Mouse (Mus musculus) kidney, adult 2 months (tissue): ENCODE data around the gene Bbx. TPM values are rescaled to one million over a fixed set of nuclear protein-coding genes. Genes with fewer than 3 reads are reported as not detected.

Source experiments
- DNase-seq: peaks from one replicate; pipeline ENCODE4 v3.0.0; 2021
- H3K27ac ChIP-seq: fragments of 200-500 bp; 2 replicates; pipeline ENCODE4 v1.5.1; 2012; ENCODE audit warnings: low read depth, low read length, control low read depth, inconsistent platforms; ENCODE audit not compliant: insufficient read depth
- H3K27me3 ChIP-seq: fragments of 200-500 bp; replicated peaks from 2 replicates; pipeline ENCODE4 v1.6.1; 2012; ENCODE audit warnings: mild to moderate bottlenecking, moderate library complexity, low read length, inconsistent platforms; ENCODE audit not compliant: control insufficient read depth, insufficient read depth
- H3K36me3 ChIP-seq: fragments of 200-500 bp; 2 replicates; pipeline ENCODE4 v1.6.1; 2012; ENCODE audit warnings: mild to moderate bottlenecking, moderate library complexity, low read length, inconsistent platforms; ENCODE audit not compliant: control insufficient read depth, insufficient read depth
- H3K4me1 ChIP-seq: fragments of 200-500 bp; 2 replicates; pipeline ENCODE4 v1.6.1; 2011; ENCODE audit warnings: low read length; ENCODE audit not compliant: control insufficient read depth, insufficient read depth
- H3K4me3 ChIP-seq: fragments of 200-500 bp; 2 replicates; pipeline ENCODE4 v1.5.1; 2011; ENCODE audit warnings: mild to moderate bottlenecking, low read depth, low read length, control low read depth; ENCODE audit not compliant: insufficient read depth
- CTCF ChIP-seq: fragments of 200-500 bp; conservative IDR thresholded peaks from 2 replicates; pipeline ENCODE4 v1.5.1; 2011; ENCODE audit warnings: low read depth, mild to moderate bottlenecking, control low read depth, low read length, moderate library complexity, mixed read lengths; ENCODE audit not compliant: insufficient read depth, insufficient read length
- POLR2A ChIP-seq: fragments of 200-500 bp; IDR thresholded peaks from one replicate; pipeline ENCODE4 v1.6.1; 2011; ENCODE audit warnings: low read depth, low read length, control low read depth
- WGBS: fragments of 180-500 bp; shearing (Covaris S2); methylation state at CpG from one replicate; pipeline ENCODE4 v1.1.7; 2018; 5-methylcytosine and 5-hydroxymethylcytosine counted together
- polyA plus RNA-seq: library from polyadenylated mRNA; depleted of rRNA; stranded (reverse); fragments of >200 nt; gene quantifications from 2 replicates; pipeline ENCODE4 v1.2.3, GENCODE M21; 2012; rRNA removed

Bbx gene
- polyA plus RNA-seq, 1 experiment, result 8.2 TPM

DNA sequence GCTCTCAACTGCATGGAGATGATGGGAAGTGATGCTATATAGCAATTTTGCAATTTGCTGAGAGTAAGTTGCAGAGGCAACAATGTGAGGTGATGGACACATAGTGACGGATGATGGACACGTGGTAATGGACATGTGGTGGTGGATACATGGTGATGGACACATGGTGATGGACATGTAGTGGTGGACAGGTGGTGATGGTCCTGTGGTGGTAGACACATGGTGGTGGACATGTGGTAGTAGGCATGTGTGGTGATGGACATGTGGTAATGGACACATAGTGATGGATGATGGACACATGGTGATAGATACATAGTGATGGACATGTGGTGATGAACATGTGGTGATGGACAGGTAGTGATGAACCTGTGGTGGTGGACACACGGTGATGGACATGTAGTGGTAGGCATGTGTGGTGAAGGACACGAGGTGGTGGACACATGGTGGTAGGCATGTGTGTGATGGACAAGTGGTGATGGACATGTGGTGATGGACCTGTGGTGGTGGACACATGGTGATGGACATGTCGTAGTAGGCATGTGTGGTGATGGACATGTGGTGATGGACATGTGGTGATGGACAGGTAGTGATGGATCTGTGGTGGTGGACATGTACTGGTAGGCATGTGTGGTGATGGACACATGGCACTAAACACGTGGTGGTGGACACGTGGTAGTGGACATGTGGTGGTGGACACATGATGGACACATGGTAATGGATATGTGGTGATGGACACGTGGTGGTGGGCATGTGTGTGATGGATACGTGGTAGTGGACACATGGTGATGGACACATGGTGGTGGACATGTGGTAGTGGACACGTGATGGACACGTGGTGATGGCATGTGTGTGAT is 271.5 kb downstream of the Bbx start:
- Histone ChIP-seq H3K4me3 (no peak overlapping the region), H3K36me3 (no peaks in the 10 kb centered on the region), H3K27ac (no peak overlapping the region), H3K27me3 (no peaks in the 10 kb centered on the region), H3K4me1 (no peaks in the 10 kb centered on the region)
- TF ChIP-seq POLR2A (no peak), CTCF (no peak)
- no peak for DNase-seq
- 96% methylated on average over 11 of the region's 11 CpGs for WGBS

DNA sequence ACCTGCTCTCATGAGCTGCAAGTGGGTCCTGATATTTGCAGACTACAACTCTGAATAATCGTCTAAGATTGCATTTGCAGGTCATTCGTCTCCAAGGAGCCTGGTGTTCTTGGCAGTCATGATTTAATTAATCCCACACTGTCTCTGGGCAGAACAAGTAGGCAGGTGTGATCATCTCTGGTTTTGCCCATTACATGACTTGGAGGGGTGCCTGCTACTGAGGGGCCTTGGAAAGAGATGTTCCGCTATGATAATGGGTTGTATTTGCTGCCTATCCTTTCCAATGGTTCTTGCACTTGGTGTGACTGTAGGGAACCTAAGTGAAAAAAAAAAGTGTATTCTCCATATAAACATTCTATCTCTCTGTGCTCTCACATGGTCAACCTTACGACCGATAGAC is 273.6 kb downstream of the Bbx start:
- 91% methylated on average over 5 of the region's 5 CpGs for WGBS
- DNase-seq, result no peak
- H3K27ac ChIP-seq, result no peak overlapping the region

DNA sequence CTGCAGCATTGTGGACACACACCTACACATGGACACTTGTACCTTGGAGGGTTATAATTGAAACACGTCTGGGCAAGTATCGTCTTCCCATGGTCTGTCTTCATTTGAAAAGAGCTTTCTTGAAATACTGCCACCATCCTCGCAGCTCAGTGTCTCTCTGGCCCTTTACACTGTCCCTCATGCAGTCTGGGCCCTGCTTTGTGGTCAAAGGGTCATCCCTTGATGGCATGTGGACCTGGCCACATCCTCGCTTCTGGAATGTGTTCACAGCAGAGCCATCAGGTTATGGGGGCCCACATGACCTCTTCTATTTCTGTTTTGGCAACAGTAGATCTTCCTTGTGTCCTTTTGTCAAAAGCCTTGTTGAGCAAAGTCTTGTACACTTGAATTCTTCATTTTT is 282.6 kb downstream of the Bbx start:
- H3K4me1 ChIP-seq, result no peaks in the 10 kb centered on the region
- H3K36me3 ChIP-seq, result no peaks in the 10 kb centered on the region
- no peaks in the 10 kb centered on the region for H3K27me3 ChIP-seq
- DNase-seq, result no peak
- TF ChIP-seq POLR2A, result no peak
- TF ChIP-seq CTCF, result no peak
- WGBS, result 83% methylated on average over 4 of the region's 4 CpGs
- H3K4me3 ChIP-seq, result no peak overlapping the region
- no peak overlapping the region for H3K27ac ChIP-seq

More for the DNA sequence above, 273.6 kb downstream of the Bbx start:
- H3K36me3 ChIP-seq, result no peaks in the 10 kb centered on the region
- TF ChIP-seq CTCF, result no peak
- no peak for TF ChIP-seq POLR2A
- H3K4me3 ChIP-seq, result no peak overlapping the region
- no peaks in the 10 kb centered on the region for H3K4me1 ChIP-seq
- H3K27me3 ChIP-seq, result no peaks in the 10 kb centered on the region

DNA sequence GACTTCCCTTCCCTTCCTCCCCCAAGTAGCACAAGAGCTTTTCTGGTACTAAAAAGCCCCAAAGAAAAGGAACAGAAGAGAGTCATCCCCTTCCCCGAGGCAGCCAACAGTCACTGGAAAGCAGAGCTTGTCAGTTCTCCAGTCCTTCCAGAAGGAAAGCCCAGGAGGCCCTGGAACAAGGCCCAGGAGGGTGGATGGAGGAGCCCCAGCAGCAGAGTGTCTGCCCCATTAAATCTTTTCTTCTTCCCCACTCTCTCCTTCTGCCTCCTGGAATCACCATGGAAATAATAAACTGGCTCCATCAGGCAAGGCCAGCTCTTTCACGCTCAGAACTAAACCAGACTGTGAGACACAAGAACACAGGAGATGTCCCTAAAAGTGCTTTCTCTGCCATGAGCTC is 284.3 kb downstream of the Bbx start:
- 86% methylated on average over 2 of the region's 2 CpGs for WGBS

More for the DNA sequence above, 284.3 kb downstream of the Bbx start:
- Histone ChIP-seq H3K27ac (no peak overlapping the region), H3K36me3 (no peaks in the 10 kb centered on the region), H3K4me3 (no peak overlapping the region), H3K4me1 (no peaks in the 10 kb centered on the region), H3K27me3 (no peaks in the 10 kb centered on the region)
- no peak for DNase-seq
- no peak for TF ChIP-seq CTCF
- TF ChIP-seq POLR2A, result no peak

Other genes with a start within 250 kb of the Bbx start
- gene Ccdc54, start 158.8 kb upstream of the Bbx start, polyA plus RNA-seq, result not detected in 2 replicates